Mouse (Mus musculus): ENCODE results near the gene Hrct1.

The Hrct1 gene

GRCm38 (mm10) chr4:43726995-43727394 lies at the start of gene Hrct1:
TSS of gene Hrct1 (plus strand) at chr4:43727188.
- peak; percentile 87 to 93 for DNase-seq

- DNase-seq = peak in 1 of 2 experiments; percentile 14
Observed at GRCm38 (mm10) chr4:43678541-43678940, 48.4 kb upstream of the Hrct1 start.

GRCm38 (mm10) chr4:43679416-43680043 lies 47.5 kb upstream of the Hrct1 start:
- DNase-seq = peak in 1 of 2 experiments; percentile 22

- no peak for DNase-seq
Observed at GRCm38 (mm10) chr4:43690021-43690420, 37.0 kb upstream of the Hrct1 start.

GRCm38 (mm10) chr4:43691026-43691425 lies 36.0 kb upstream of the Hrct1 start:
- DNase-seq = no peak

GRCm38 (mm10) chr4:43693806-43694241 lies 33.2 kb upstream of the Hrct1 start:
- DNase-seq = peak in 1 of 2 experiments; percentile 63

- no peak for DNase-seq
Observed at GRCm38 (mm10) chr4:43694439-43695248, 32.3 kb upstream of the Hrct1 start.

GRCm38 (mm10) chr4:43695249-43695671 lies 31.7 kb upstream of the Hrct1 start:
- peak; percentile 53 to 74 for DNase-seq

GRCm38 (mm10) chr4:43696561-43696960 lies 30.4 kb upstream of the Hrct1 start:
- no peak for DNase-seq

- DNase-seq = no peak
Observed at GRCm38 (mm10) chr4:43700707-43701106, 26.3 kb upstream of the Hrct1 start, which contains the start of gene Olfr70. TSS of gene Olfr70 (minus strand) at chr4:43700807.

GRCm38 (mm10) chr4:43703439-43703838 lies 23.5 kb upstream of the Hrct1 start:
- no peak for DNase-seq

- peak in 1 of 2 experiments; percentile 64 for DNase-seq
Observed at GRCm38 (mm10) chr4:43703851-43704250, 23.1 kb upstream of the Hrct1 start.

GRCm38 (mm10) chr4:43705991-43706390 lies 21.0 kb upstream of the Hrct1 start:
- DNase-seq = no peak

GRCm38 (mm10) chr4:43709869-43710268 lies 17.1 kb upstream of the Hrct1 start, which contains the start of gene Olfr71:
TSS of gene Olfr71 (minus strand) at chr4:43710255.
- peak; percentile 52 to 88 for DNase-seq

- DNase-seq = peak; percentile 74 to 85
Observed at GRCm38 (mm10) chr4:43711821-43712220, 15.2 kb upstream of the Hrct1 start.

- no peak for DNase-seq
Observed at GRCm38 (mm10) chr4:43713652-43714219, 13.3 kb upstream of the Hrct1 start.

- DNase-seq = no peak
Observed at GRCm38 (mm10) chr4:43720491-43721228, 6.3 kb upstream of the Hrct1 start.

GRCm38 (mm10) chr4:43722191-43722590 lies 4.8 kb upstream of the Hrct1 start:
- DNase-seq = no peak

GRCm38 (mm10) chr4:43724764-43725163 lies 2.2 kb upstream of the Hrct1 start:
- DNase-seq = peak in 1 of 2 experiments; percentile 71

GRCm38 (mm10) chr4:43726228-43726993 lies 577 bp upstream of the Hrct1 start:
- DNase-seq = peak in 1 of 2 experiments; percentile 4

GRCm38 (mm10) chr4:43727718-43728575 lies 959 bp downstream of the Hrct1 start:
- peak in 1 of 2 experiments; percentile 45 for DNase-seq

Measured in lung, postnatal 4 days (tissue).